Mouse (Mus musculus) retina, adult 2 months (tissue): Measurements from ENCODE around the gene Calhm2.

Source experiments
- DNase-seq: peaks from one replicate; pipeline ENCODE4 v3.0.0-alpha.2; 2012; ENCODE audit warnings: low read depth, low spot score

The Calhm2 gene

GRCm38 (mm10) chr19:47137771-47138421 is at the start of gene Calhm2:
TSS of gene Calhm2 (minus strand) at chr19:47138294.
- no peak for DNase-seq

- no peak for DNase-seq
Measured at GRCm38 (mm10) chr19:47186514-47187275, 48.6 kb upstream of the Calhm2 start.

GRCm38 (mm10) chr19:47184736-47185135 is 46.6 kb upstream of the Calhm2 start:
- DNase-seq, result no peak

GRCm38 (mm10) chr19:47184221-47184620 is 46.1 kb upstream of the Calhm2 start:
- no peak for DNase-seq

- DNase-seq, result no peak
Measured at GRCm38 (mm10) chr19:47180011-47180410, 41.9 kb upstream of the Calhm2 start.

- no peak for DNase-seq
Measured at GRCm38 (mm10) chr19:47179272-47179809, 41.2 kb upstream of the Calhm2 start.

GRCm38 (mm10) chr19:47178431-47179271 is 40.6 kb upstream of the Calhm2 start, which contains the start of gene Neurl1a:
TSS of gene Neurl1a (plus strand) at chr19:47178820.
- DNase-seq, result no peak

GRCm38 (mm10) chr19:47178001-47178400 is 39.9 kb upstream of the Calhm2 start:
- no peak for DNase-seq

GRCm38 (mm10) chr19:47176916-47177505 is 38.9 kb upstream of the Calhm2 start:
- no peak for DNase-seq

- DNase-seq, result no peak
Measured at GRCm38 (mm10) chr19:47175472-47175871, 37.4 kb upstream of the Calhm2 start.

GRCm38 (mm10) chr19:47174515-47174914 is 36.4 kb upstream of the Calhm2 start:
- DNase-seq, result no peak

GRCm38 (mm10) chr19:47168793-47169412 is 30.8 kb upstream of the Calhm2 start:
- DNase-seq, result no peak

GRCm38 (mm10) chr19:47168223-47168622 is 30.1 kb upstream of the Calhm2 start:
- no peak for DNase-seq

GRCm38 (mm10) chr19:47167617-47168214 is 29.6 kb upstream of the Calhm2 start:
- no peak for DNase-seq

- DNase-seq, result no peak
Measured at GRCm38 (mm10) chr19:47166758-47167157, 28.7 kb upstream of the Calhm2 start.

GRCm38 (mm10) chr19:47163176-47163744 is 25.2 kb upstream of the Calhm2 start:
- no peak for DNase-seq

- DNase-seq, result no peak
Measured at GRCm38 (mm10) chr19:47161669-47162068, 23.6 kb upstream of the Calhm2 start.

GRCm38 (mm10) chr19:47157664-47158063 is 19.6 kb upstream of the Calhm2 start, which contains the start of gene Calhm3:
TSS of gene Calhm3 (minus strand) at chr19:47157764.
- no peak for DNase-seq

- no peak for DNase-seq
Measured at GRCm38 (mm10) chr19:47153767-47154166, 15.7 kb upstream of the Calhm2 start.

- no peak for DNase-seq
Measured at GRCm38 (mm10) chr19:47152062-47152369, 13.9 kb upstream of the Calhm2 start.
